Mouse (Mus musculus) cerebellum, adult 2 months (tissue): Measurements from ENCODE around the gene Apol10b. TPM values are rescaled to one million over a fixed set of nuclear protein-coding genes. Genes with fewer than 3 reads are reported as not detected.
"Not testable (repeated sequence)": the region's sequence is repeated elsewhere in the genome, so short reads cannot be mapped to it uniquely, and the experiment has no call there.

ENCODE experiments used
- DNase-seq, 2 experiments: peaks; one replicate each; pipeline ENCODE4 v3.0.0; 2021
- H3K27ac ChIP-seq: fragments of 200-500 bp; 2 replicates; pipeline ENCODE4 v1.5.1; 2012; ENCODE audit warnings: low read length, control low read depth, inconsistent platforms; ENCODE audit not compliant: insufficient read depth
- H3K27me3 ChIP-seq: fragments of 200-500 bp; 2 replicates; pipeline ENCODE4 v1.6.1; 2012; ENCODE audit warnings: inconsistent platforms, mild to moderate bottlenecking, low read length, moderate library complexity; ENCODE audit not compliant: control insufficient read depth, insufficient read depth
- H3K4me1 ChIP-seq: fragments of 200-500 bp; 2 replicates; pipeline ENCODE4 v1.6.1; 2011; ENCODE audit warnings: low read length; ENCODE audit not compliant: control insufficient read depth, insufficient read depth
- H3K4me3 ChIP-seq: fragments of 200-500 bp; replicated peaks from 2 replicates; pipeline ENCODE3; 2011; ENCODE audit warnings: mild to moderate bottlenecking, low read depth, low read length, control low read depth; ENCODE audit not compliant: insufficient read depth
- CTCF ChIP-seq: fragments of 200-500 bp; IDR thresholded peaks from 2 replicates; pipeline ENCODE4 v1.5.1; 2011; ENCODE audit warnings: low read depth, mild to moderate bottlenecking, control low read depth, low read length, moderate library complexity, borderline replicate concordance; ENCODE audit not compliant: insufficient read depth
- POLR2A ChIP-seq: fragments of 200-500 bp; IDR thresholded peaks from 2 replicates; pipeline ENCODE4 v1.6.1; 2011; ENCODE audit warnings: low read length, control low read depth, borderline replicate concordance; ENCODE audit not compliant: insufficient read depth
- WGBS: fragments of 180-500 bp; shearing (Covaris S2); methylation state at CpG from one replicate; pipeline ENCODE4 v1.1.7; 2018; 5-methylcytosine and 5-hydroxymethylcytosine counted together
- polyA plus RNA-seq: library from polyadenylated mRNA; depleted of rRNA; stranded (reverse); fragments of >200 nt; gene quantifications from 2 replicates; pipeline ENCODE4 v1.2.3, GENCODE M21; 2012

Gene Apol10b
- polyA plus RNA-seq, 1 experiment: 0.31 TPM

DNA sequence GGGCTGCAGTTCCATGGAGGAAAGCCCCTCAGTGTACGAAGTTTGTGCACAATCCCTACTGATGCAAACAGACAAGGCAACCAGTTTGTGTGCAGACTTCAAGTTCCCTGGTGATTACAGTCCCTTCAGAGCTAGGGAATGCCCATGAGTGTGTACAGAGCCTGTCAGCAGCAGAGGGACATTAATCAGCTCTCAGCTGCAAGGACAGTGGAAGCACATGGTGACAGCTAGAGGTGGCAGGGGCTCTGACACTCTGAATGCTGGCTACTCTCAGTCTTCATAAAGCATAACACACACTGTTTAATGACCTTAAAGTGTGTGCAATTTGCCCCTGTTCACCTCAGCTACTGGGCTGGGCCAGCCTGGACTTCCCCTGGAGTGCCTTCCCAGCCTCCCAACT lies 2.4 kb downstream of the Apol10b start:
- Histone ChIP-seq H3K4me1 (no peaks in the 10 kb centered on the region), H3K4me3 (no peak overlapping the region), H3K27ac (no peak overlapping the region), H3K27me3 (no peaks in the 10 kb centered on the region)
- 74% methylated on average over 1 of the region's 1 CpGs for WGBS
- no peak for DNase-seq
- TF ChIP-seq CTCF (no peak), POLR2A (no peak)

DNA sequence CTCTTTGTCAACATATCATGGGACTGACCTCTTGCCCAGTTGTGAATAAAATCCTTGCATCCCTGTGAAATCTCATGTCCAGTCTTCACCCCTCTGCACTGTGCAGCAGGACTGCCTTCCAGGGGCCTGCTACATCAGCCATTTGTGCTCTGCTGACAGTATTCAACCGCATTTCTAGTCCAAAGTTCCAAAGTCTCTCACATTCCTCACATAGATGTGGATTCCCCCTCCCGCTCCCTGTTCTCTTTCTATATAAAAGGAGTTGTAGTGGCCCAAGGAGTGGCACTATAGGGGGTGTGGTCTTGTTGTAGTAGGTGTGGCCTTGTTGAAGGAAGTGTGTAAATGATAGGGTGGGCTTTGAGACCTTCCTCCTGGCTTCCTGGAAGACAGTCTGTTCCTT lies 5.0 kb downstream of the Apol10b start:
- Histone ChIP-seq H3K27me3 (no peaks in the 10 kb centered on the region), H3K4me3 (no peak overlapping the region), H3K4me1 (no peaks in the 10 kb centered on the region), H3K27ac (no peak overlapping the region)
- no peak for DNase-seq
- TF ChIP-seq CTCF (no peak), POLR2A (no peak)
- WGBS: 80% methylated on average over 2 of the region's 2 CpGs

DNA sequence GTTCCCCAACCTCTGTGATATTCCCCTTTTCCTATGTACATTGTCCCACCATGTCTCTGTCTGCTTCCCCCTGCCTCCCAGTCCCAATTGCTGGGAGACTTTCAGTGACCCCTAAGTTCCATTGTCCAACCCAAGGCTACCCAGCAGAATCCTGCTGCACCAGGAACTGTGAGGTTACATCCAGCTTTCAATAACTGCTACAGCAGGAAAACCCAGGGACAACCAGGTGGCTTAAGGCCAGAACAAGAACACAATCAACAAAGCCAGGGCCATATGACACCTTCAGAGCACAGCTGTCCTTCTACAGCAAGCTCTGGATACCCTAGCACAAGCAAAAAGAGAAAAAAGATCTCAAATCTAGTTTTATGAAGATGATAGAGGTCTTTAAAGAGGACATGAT lies 6.9 kb downstream of the Apol10b start:
- H3K27ac ChIP-seq: no peak overlapping the region
- no peak for TF ChIP-seq CTCF
- TF ChIP-seq POLR2A: no peak
- no peaks in the 10 kb centered on the region for H3K27me3 ChIP-seq
- H3K4me1 ChIP-seq: no peaks in the 10 kb centered on the region
- no peak for DNase-seq
- H3K4me3 ChIP-seq: no peak overlapping the region

DNA sequence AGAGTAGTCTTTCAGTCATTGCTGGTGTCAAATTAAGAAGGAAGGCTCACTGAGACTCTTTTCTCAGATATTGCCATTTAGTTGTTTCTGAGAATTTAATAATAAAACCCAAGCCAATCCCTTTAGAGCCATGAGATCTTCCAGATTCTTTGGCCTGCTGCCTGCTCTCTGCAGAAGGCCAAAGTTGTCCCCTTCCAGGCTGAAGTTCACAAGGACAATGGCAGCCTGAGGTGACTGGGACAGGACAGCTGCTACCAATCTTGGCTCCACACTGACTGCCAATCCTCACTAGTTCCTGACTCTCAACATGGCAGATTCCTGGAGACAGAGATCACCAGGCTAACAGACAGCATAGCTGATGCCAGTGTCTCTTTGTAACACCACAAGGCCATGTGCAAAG lies 8.9 kb downstream of the Apol10b start:
- no peaks in the 10 kb centered on the region for H3K4me1 ChIP-seq
- TF ChIP-seq CTCF: no peak
- TF ChIP-seq POLR2A: no peak
- DNase-seq: no peak
- no peak overlapping the region for H3K27ac ChIP-seq
- H3K27me3 ChIP-seq: no peaks in the 10 kb centered on the region
- no peak overlapping the region for H3K4me3 ChIP-seq

DNA sequence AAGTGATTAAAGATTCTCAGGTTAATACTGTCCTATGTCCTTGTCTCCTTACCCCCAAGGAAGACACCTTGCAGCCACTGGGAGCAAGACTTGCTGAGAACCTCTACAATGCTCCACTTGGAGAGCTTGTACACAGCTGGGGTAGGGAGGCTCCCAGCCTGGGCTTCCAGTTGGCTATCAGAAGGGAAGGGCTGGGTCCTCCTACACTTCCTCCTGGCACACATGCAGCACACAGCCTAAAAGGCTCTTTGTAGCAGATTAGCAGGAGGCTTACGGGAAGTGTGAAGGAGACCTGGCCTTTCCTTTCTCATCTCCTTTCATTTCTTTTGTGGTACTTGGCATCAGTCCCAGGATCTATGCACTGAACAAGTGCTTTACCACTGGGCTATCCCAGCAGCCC lies 14.2 kb downstream of the Apol10b start:
- no peak for DNase-seq
- H3K27me3 ChIP-seq: no peaks in the 10 kb centered on the region
- TF ChIP-seq POLR2A (no peak), CTCF (no peak)
- H3K4me1 ChIP-seq: no peaks in the 10 kb centered on the region
- H3K4me3 ChIP-seq: no peak overlapping the region
- WGBS: 10% methylated on average over 1 of the region's 1 CpGs
- H3K27ac ChIP-seq: no peak overlapping the region

DNA sequence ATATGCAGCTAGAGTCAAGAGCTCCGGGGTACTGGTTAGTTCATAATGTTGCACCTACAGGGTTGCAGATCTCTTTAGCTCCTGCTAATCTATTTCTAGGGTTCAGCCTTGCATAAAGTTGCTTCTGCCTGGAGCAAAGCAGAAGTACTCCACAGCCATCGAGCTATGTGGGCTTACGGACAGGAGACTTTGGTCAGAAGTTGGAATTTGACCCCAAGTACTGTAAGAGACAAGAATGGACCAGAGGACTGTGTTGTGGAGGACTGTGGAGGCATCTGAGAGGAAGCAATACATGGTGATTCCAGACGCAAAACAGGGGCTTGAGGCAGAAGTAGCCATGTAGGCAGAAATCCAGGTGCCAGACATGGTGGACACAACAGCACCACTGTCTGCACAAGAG lies 16.6 kb downstream of the Apol10b start:
- H3K4me3 ChIP-seq: no peak overlapping the region
- WGBS: 96% methylated on average over 4 of the region's 4 CpGs
- H3K4me1 ChIP-seq: no peaks in the 10 kb centered on the region
- no peaks in the 10 kb centered on the region for H3K27me3 ChIP-seq
- no peak for DNase-seq
- no peak overlapping the region for H3K27ac ChIP-seq
- TF ChIP-seq POLR2A (no peak), CTCF (no peak)

DNA sequence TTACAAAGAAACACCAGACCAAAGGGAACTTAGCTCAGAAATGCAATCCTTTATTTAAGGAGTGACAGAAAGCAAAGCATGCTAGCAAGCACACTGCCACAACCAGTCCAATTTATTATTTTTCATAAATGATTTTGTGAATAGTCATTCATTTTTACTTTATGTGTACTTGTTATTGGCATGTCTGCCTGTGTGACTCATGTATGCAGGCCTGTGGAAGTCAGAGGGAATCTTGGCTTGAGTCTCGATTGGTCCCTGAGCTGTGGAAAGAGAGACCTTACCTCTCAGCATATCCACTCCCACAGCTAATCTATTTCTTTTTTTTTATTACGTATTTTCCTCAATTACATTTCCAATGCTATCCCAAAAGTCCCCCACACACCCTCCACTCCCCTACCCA lies 17.1 kb downstream of the Apol10b start:
- no peaks in the 10 kb centered on the region for H3K4me1 ChIP-seq
- no peak for DNase-seq
- 93% methylated on average over 2 of the region's 2 CpGs for WGBS
- no peaks in the 10 kb centered on the region for H3K27me3 ChIP-seq
- H3K27ac ChIP-seq: no peak overlapping the region
- H3K4me3 ChIP-seq: no peak overlapping the region
- TF ChIP-seq CTCF (no peak), POLR2A (no peak)

DNA sequence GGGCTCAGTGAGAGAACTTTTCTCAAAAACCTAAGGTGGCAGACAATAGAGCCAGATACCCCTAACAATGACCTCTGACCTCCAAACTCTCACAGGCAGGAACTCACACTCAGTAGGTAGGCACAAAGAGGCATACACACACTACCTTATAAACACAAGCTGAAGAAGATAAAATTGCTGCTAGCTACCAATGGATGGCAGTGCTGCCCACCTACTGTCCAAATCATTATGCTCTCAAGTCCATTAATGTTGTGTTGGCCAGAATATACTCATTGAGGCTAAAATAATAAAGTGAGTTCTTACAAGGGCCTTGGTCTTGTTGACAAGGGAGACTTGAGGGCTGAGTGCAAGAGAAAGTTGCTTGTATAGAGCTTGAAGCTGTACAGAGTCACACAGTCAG lies 32.7 kb downstream of the Apol10b start:
- Histone ChIP-seq H3K4me1 (no peaks in the 10 kb centered on the region), H3K4me3 (no peak overlapping the region), H3K27me3 (no peaks in the 10 kb centered on the region), H3K27ac (no peak overlapping the region)
- TF ChIP-seq POLR2A: no peak
- no peak for DNase-seq

DNA sequence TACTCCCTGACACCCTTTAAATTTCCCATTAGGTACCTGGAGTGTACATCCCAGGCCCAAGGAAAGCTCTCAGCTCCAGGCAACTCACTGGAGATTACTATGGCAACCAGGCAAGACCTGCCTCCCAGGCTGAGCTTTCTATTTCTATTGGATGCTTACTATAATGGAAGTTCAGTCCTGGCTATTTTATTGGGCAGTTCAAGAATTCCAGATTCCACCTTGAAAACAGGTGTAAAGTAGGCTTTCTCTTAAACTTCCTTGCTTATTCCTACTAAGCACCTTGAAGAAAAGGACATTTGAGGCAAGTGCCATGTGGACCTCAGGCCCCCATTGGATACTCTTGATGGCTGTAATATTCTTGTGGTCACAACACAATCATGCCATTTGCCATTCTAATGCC lies 34.1 kb downstream of the Apol10b start, which contains the start of gene 1700025B11Rik:
Gene 1700025B11Rik (minus strand): TSS at position 101 of the 400 bp plus-strand sequence.
- Histone ChIP-seq H3K4me1 (no peaks in the 10 kb centered on the region), H3K27ac (no peak within 1 kb of the TSS), H3K27me3 (no peaks in the 10 kb centered on the region), H3K4me3 (no peak within 1 kb of the TSS)
- TF ChIP-seq POLR2A (no peak), CTCF (no peak)
- DNase-seq: no peak

DNA sequence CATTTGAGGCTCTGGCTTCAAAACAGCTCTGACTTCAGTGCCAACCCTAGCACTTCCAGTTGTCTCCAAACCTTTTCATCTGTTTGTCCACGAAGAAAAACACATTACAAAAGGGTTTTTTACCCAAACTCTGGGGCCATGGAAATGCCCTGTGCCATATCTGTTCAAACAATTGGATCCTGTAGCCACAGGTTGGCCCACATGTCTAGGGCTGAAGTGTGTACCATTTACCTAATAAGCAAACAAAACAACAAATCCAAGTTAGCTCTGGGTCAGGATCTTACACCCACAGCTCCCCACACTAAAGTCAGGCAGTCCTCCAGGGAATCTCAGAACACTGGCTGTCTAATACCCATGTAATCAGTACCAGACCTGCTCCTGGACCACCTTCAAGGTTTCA lies 56.7 kb downstream of the Apol10b start:
- WGBS: 11% methylated on average over 1 of the region's 1 CpGs
- DNase-seq, H3K27me3 ChIP-seq, H3K27ac ChIP-seq, H3K4me3 ChIP-seq, H3K4me1 ChIP-seq: not testable (repeated sequence)
